Mouse (Mus musculus): Measurements from ENCODE around the gene Lpar5. TPM values are rescaled to one million over a fixed set of nuclear protein-coding genes. Genes with fewer than 3 reads are reported as not detected.

The Lpar5 gene
- total and polyA plus RNA-seq, 2 experiments from 2014 or later, result 0.52 to 1.7 TPM

- no peaks in the 10 kb centered on the region for H3K4me1 ChIP-seq (ENCODE audit: insufficient read depth, low read length)
- H3K9ac ChIP-seq (replicated peaks; ENCODE audit: low read length, poor library complexity, severe bottlenecking), result no peak overlapping the region
- no peaks in the 10 kb centered on the region for H3K36me3 ChIP-seq (ENCODE audit: insufficient read depth, low read length)
- no peak overlapping the region for H3K4me2 ChIP-seq (ENCODE audit: low read depth, low read length, poor library complexity, severe bottlenecking)
- H3K4me3 ChIP-seq (ENCODE audit: low read depth, low read length), result no peak overlapping the region
- ATAC-seq (ENCODE audit: low FRiP score) (no peak), DNase-seq (ENCODE audit: low spot score) (no peak)
- TF ChIP-seq CTCF (IDR thresholded peaks at IDR 0.05), result no peak
- WGBS, result 72% methylated on average over 8 of the region's 8 CpGs
- H3K9me3 ChIP-seq (ENCODE audit: low read length), result no peaks in the 10 kb centered on the region
- no peaks in the 10 kb centered on the region for H3K27me3 ChIP-seq (ENCODE audit: insufficient read depth, low read length)
- no peak overlapping the region for H3K27ac ChIP-seq (ENCODE audit: low read depth, low read length)
Measured at GRCm38 (mm10) chr6:125073825-125074224, 6.1 kb downstream of the Lpar5 start.

- Histone ChIP-seq H3K27ac (ENCODE audit: low read depth, low read length) (peak overlapping the region; percentile 85), H3K27me3 (ENCODE audit: insufficient read depth, low read length) (no peaks in the 10 kb centered on the region), H3K9ac (replicated peaks; ENCODE audit: low read length, poor library complexity, severe bottlenecking) (peak overlapping the region; percentile 61), H3K36me3 (ENCODE audit: insufficient read depth, low read length) (no peaks in the 10 kb centered on the region), H3K9me3 (ENCODE audit: low read length) (no peaks in the 10 kb centered on the region), H3K4me1 (ENCODE audit: insufficient read depth, low read length) (no peaks in the 10 kb centered on the region), H3K4me2 (ENCODE audit: low read depth, low read length, poor library complexity, severe bottlenecking) (peak overlapping the region; percentile 61), H3K4me3 (ENCODE audit: low read depth, low read length) (peak overlapping the region; percentile 38)
- WGBS, result 20% methylated on average over 25 of the region's 25 CpGs
- no peak for TF ChIP-seq CTCF (IDR thresholded peaks at IDR 0.05)
- DNase-seq (ENCODE audit: low spot score), result no peak
- peak; percentile 68 for ATAC-seq (ENCODE audit: low FRiP score)
Measured at GRCm38 (mm10) chr6:125081394-125081793, 13.7 kb downstream of the Lpar5 start.

- peak overlapping the region; percentile 61 for H3K4me2 ChIP-seq (ENCODE audit: low read depth, low read length, poor library complexity, severe bottlenecking)
- 22% methylated on average over 45 of the region's 45 CpGs for WGBS
- H3K27me3 ChIP-seq (ENCODE audit: insufficient read depth, low read length), result no peaks in the 10 kb centered on the region
- H3K36me3 ChIP-seq (ENCODE audit: insufficient read depth, low read length), result no peaks in the 10 kb centered on the region
- peak; percentile 92 for ATAC-seq (ENCODE audit: low FRiP score)
- no peaks in the 10 kb centered on the region for H3K9me3 ChIP-seq (ENCODE audit: low read length)
- peak overlapping the region; percentile 61 for H3K9ac ChIP-seq (replicated peaks; ENCODE audit: low read length, poor library complexity, severe bottlenecking)
- peak overlapping the region; percentile 38 for H3K4me3 ChIP-seq (ENCODE audit: low read depth, low read length)
- peak overlapping the region; percentile 85 for H3K27ac ChIP-seq (ENCODE audit: low read depth, low read length)
- TF ChIP-seq CTCF (IDR thresholded peaks at IDR 0.05), result peak; percentile 92
- no peaks in the 10 kb centered on the region for H3K4me1 ChIP-seq (ENCODE audit: insufficient read depth, low read length)
- DNase-seq (ENCODE audit: low spot score), result peak; percentile 98
Measured at GRCm38 (mm10) chr6:125081797-125082560, 14.3 kb downstream of the Lpar5 start.

GRCm38 (mm10) chr6:125082801-125083386 is 15.2 kb downstream of the Lpar5 start:
- Histone ChIP-seq H3K4me1 (ENCODE audit: insufficient read depth, low read length) (no peaks in the 10 kb centered on the region), H3K9me3 (ENCODE audit: low read length) (no peaks in the 10 kb centered on the region)
- ATAC-seq (ENCODE audit: low FRiP score), result no peak

GRCm38 (mm10) chr6:125084424-125084823 is 16.7 kb downstream of the Lpar5 start:
- Histone ChIP-seq H3K27ac (ENCODE audit: low read depth, low read length) (0 out of 2 replicates have a peak overlapping the region, but pooled peaks have one; percentile 4), H3K9ac (replicated peaks; ENCODE audit: low read length, poor library complexity, severe bottlenecking) (no peak overlapping the region; the same call in 1 of the 2 replicates), H3K36me3 (ENCODE audit: insufficient read depth, low read length) (no peaks in the 10 kb centered on the region), H3K9me3 (ENCODE audit: low read length) (no peaks in the 10 kb centered on the region), H3K4me3 (ENCODE audit: low read depth, low read length) (no peak overlapping the region), H3K27me3 (ENCODE audit: insufficient read depth, low read length) (no peaks in the 10 kb centered on the region), H3K4me2 (ENCODE audit: low read depth, low read length, poor library complexity, severe bottlenecking) (no peak overlapping the region), H3K4me1 (ENCODE audit: insufficient read depth, low read length) (peaks cover 2% of the 10 kb centered on the region; the same call in 1 of the 2 replicates)
- WGBS, result 5% methylated on average over 4 of the region's 4 CpGs
- peak; percentile 86 for DNase-seq (ENCODE audit: low spot score)
- peak; percentile 95 for TF ChIP-seq CTCF (IDR thresholded peaks at IDR 0.05)
- no peak for ATAC-seq (ENCODE audit: low FRiP score)

More at GRCm38 (mm10) chr6:125082801-125083386, 15.2 kb downstream of the Lpar5 start:
- Histone ChIP-seq H3K27ac (ENCODE audit: low read depth, low read length) (no peak overlapping the region), H3K27me3 (ENCODE audit: insufficient read depth, low read length) (no peaks in the 10 kb centered on the region), H3K4me2 (ENCODE audit: low read depth, low read length, poor library complexity, severe bottlenecking) (no peak overlapping the region), H3K9ac (replicated peaks; ENCODE audit: low read length, poor library complexity, severe bottlenecking) (no peak overlapping the region), H3K36me3 (ENCODE audit: insufficient read depth, low read length) (no peaks in the 10 kb centered on the region), H3K4me3 (ENCODE audit: low read depth, low read length) (no peak overlapping the region)
- DNase-seq (ENCODE audit: low spot score), result no peak
- 89% methylated on average over 7 of the region's 7 CpGs for WGBS
- no peak for TF ChIP-seq CTCF (IDR thresholded peaks at IDR 0.05)

- no peak for TF ChIP-seq CTCF (IDR thresholded peaks at IDR 0.05)
- peak overlapping the region; percentile 89; the same call in 1 of the 2 replicates for H3K27ac ChIP-seq (ENCODE audit: low read depth, low read length)
- H3K36me3 ChIP-seq (ENCODE audit: insufficient read depth, low read length), result no peaks in the 10 kb centered on the region
- H3K9me3 ChIP-seq (ENCODE audit: low read length), result no peaks in the 10 kb centered on the region
- H3K4me2 ChIP-seq (ENCODE audit: low read depth, low read length, poor library complexity, severe bottlenecking), result no peak overlapping the region
- peaks cover 16% of the 10 kb centered on the region for H3K4me1 ChIP-seq (ENCODE audit: insufficient read depth, low read length)
- ATAC-seq (ENCODE audit: low FRiP score) (no peak), DNase-seq (ENCODE audit: low spot score) (no peak)
- WGBS, result 68% methylated on average over 3 of the region's 3 CpGs
- no peak overlapping the region for H3K9ac ChIP-seq (replicated peaks; ENCODE audit: low read length, poor library complexity, severe bottlenecking)
- H3K4me3 ChIP-seq (ENCODE audit: low read depth, low read length), result no peak overlapping the region
- H3K27me3 ChIP-seq (ENCODE audit: insufficient read depth, low read length), result no peaks in the 10 kb centered on the region
Measured at GRCm38 (mm10) chr6:125087937-125088336, 20.2 kb downstream of the Lpar5 start.

Measured in midbrain, postnatal 0 days (tissue).